Mouse (Mus musculus): Measurements from ENCODE around the gene Sesn3. TPM values are rescaled to one million over a fixed set of nuclear protein-coding genes. Genes with fewer than 3 reads are reported as not detected.

Sesn3 gene
- polyA plus RNA-seq, 1 experiment from 2014 or later: 18.5 TPM

DNA sequence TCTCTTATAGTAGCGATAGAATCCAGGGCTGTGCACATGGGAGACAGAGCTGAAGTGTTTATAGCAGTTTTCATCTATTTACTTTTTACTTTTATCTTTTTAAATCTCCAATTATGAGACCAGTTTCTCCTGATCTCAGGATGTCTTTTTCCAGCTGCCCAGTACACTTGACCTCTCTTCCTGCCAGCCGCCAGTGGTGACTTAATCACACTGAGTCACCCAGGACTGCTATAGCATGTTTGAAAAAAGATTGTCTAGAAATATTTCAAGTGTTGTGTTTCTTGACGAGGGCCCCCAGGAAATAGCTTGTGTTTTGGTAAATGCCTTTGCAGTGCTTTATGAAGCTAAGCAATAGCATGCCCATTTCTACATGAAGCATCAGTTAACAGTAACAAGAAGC is 10.2 kb downstream of the Sesn3 start:
- no peaks in the 10 kb centered on the region for H3K27me3 ChIP-seq (ENCODE audit: control insufficient read depth, insufficient read depth, low read length)
- WGBS: 31% methylated on average over 3 of the region's 3 CpGs
- peaks cover 0 to 11% of the 10 kb centered on the region in 2 experiments; a peak in 2 of 4 replicates for H3K4me1 ChIP-seq (ENCODE audit: control insufficient read depth in 2 of 2, insufficient read depth in 2 of 2, low read length in 2 of 2)
- ATAC-seq (ENCODE audit: insufficient number of reproducible peaks, insufficient read depth, low FRiP score, low read depth): no peak
- H3K9ac ChIP-seq (ENCODE audit: low read length): no peak overlapping the region
- H3K36me3 ChIP-seq (ENCODE audit: control insufficient read depth, insufficient read depth, low read length): no peaks in the 10 kb centered on the region
- H3K27ac ChIP-seq (replicated peaks in 1 of 2; ENCODE audit: control insufficient read depth in 1 of 2, insufficient read depth in 1 of 2, low read depth in 2 of 2, low read length in 2 of 2): no peak overlapping the region
- no peak overlapping the region for H3K4me3 ChIP-seq (ENCODE audit: control insufficient read depth in 1 of 2, insufficient read depth in 1 of 2, low read depth in 1 of 2, low read length in 2 of 2)
- no peak overlapping the region for H3K4me2 ChIP-seq (ENCODE audit: low read length)
- H3K9me3 ChIP-seq (ENCODE audit: control insufficient read depth, low read length): no peaks in the 10 kb centered on the region

DNA sequence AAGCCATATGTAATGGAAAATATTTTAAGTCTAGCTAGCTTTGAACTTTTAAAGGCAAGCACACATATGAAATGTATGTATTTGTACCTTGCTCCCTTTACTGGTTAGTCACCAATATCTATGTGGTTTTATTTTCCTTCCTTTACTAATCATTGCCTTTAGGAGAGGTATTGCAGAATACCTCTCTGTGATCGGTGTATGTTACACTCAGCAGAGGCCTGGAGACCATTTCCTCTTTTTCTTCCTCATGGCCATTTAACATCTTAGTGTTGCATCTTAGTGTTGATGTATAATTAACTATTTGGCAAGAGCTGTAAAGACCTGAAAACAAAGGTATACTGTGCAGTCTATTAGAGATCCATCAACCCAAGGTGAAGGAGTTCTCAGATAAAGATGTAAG is 12.4 kb downstream of the Sesn3 start:
- WGBS: 91% methylated on average over 1 of the region's 1 CpGs
- H3K9me3 ChIP-seq (ENCODE audit: control insufficient read depth, low read length): no peaks in the 10 kb centered on the region
- H3K4me2 ChIP-seq (ENCODE audit: low read length): no peak overlapping the region
- H3K4me3 ChIP-seq (ENCODE audit: control insufficient read depth in 1 of 2, insufficient read depth in 1 of 2, low read depth in 1 of 2, low read length in 2 of 2): no peak overlapping the region
- no peaks in the 10 kb centered on the region for H3K27me3 ChIP-seq (ENCODE audit: control insufficient read depth, insufficient read depth, low read length)
- no peak for ATAC-seq (ENCODE audit: insufficient number of reproducible peaks, insufficient read depth, low FRiP score, low read depth)
- H3K4me1 ChIP-seq (ENCODE audit: control insufficient read depth in 2 of 2, insufficient read depth in 2 of 2, low read length in 2 of 2): peaks cover 0 to 7% of the 10 kb centered on the region in 2 experiments; a peak in 2 of 4 replicates
- H3K9ac ChIP-seq (ENCODE audit: low read length): no peak overlapping the region
- no peaks in the 10 kb centered on the region for H3K36me3 ChIP-seq (ENCODE audit: control insufficient read depth, insufficient read depth, low read length)
- no peak overlapping the region for H3K27ac ChIP-seq (replicated peaks in 1 of 2; ENCODE audit: control insufficient read depth in 1 of 2, insufficient read depth in 1 of 2, low read depth in 2 of 2, low read length in 2 of 2)

GRCm38 (mm10) chr9:14288500-14288899 is 13.6 kb downstream of the Sesn3 start:
- no peak for ATAC-seq (ENCODE audit: insufficient number of reproducible peaks, insufficient read depth, low FRiP score, low read depth)
- Histone ChIP-seq H3K36me3 (ENCODE audit: control insufficient read depth, insufficient read depth, low read length) (no peaks in the 10 kb centered on the region), H3K27ac (replicated peaks in 1 of 2; ENCODE audit: control insufficient read depth in 1 of 2, insufficient read depth in 1 of 2, low read depth in 2 of 2, low read length in 2 of 2) (no peak overlapping the region), H3K9me3 (ENCODE audit: control insufficient read depth, low read length) (no peaks in the 10 kb centered on the region), H3K9ac (ENCODE audit: low read length) (no peak overlapping the region), H3K4me2 (ENCODE audit: low read length) (no peak overlapping the region), H3K4me3 (ENCODE audit: control insufficient read depth in 1 of 2, insufficient read depth in 1 of 2, low read depth in 1 of 2, low read length in 2 of 2) (no peak overlapping the region), H3K4me1 (ENCODE audit: control insufficient read depth in 2 of 2, insufficient read depth in 2 of 2, low read length in 2 of 2) (peaks cover 2 to 13% of the 10 kb centered on the region in 2 experiments), H3K27me3 (ENCODE audit: control insufficient read depth, insufficient read depth, low read length) (no peaks in the 10 kb centered on the region)

- no peak overlapping the region for H3K9ac ChIP-seq (ENCODE audit: low read length)
- no peak overlapping the region for H3K4me3 ChIP-seq (ENCODE audit: control insufficient read depth in 1 of 2, insufficient read depth in 1 of 2, low read depth in 1 of 2, low read length in 2 of 2)
- no peak overlapping the region for H3K4me2 ChIP-seq (ENCODE audit: low read length)
- ATAC-seq (ENCODE audit: insufficient number of reproducible peaks, insufficient read depth, low FRiP score, low read depth): no peak
- 88% methylated on average over 1 of the region's 1 CpGs for WGBS
- no peaks in the 10 kb centered on the region for H3K9me3 ChIP-seq (ENCODE audit: control insufficient read depth, low read length)
- H3K4me1 ChIP-seq (ENCODE audit: control insufficient read depth in 2 of 2, insufficient read depth in 2 of 2, low read length in 2 of 2): peaks cover 2 to 16% of the 10 kb centered on the region in 2 experiments
- no peak overlapping the region for H3K27ac ChIP-seq (replicated peaks in 1 of 2; ENCODE audit: control insufficient read depth in 1 of 2, insufficient read depth in 1 of 2, low read depth in 2 of 2, low read length in 2 of 2)
- no peaks in the 10 kb centered on the region for H3K36me3 ChIP-seq (ENCODE audit: control insufficient read depth, insufficient read depth, low read length)
- H3K27me3 ChIP-seq (ENCODE audit: control insufficient read depth, insufficient read depth, low read length): no peaks in the 10 kb centered on the region
Observed at GRCm38 (mm10) chr9:14293866-14294265, 19.0 kb downstream of the Sesn3 start.

DNA sequence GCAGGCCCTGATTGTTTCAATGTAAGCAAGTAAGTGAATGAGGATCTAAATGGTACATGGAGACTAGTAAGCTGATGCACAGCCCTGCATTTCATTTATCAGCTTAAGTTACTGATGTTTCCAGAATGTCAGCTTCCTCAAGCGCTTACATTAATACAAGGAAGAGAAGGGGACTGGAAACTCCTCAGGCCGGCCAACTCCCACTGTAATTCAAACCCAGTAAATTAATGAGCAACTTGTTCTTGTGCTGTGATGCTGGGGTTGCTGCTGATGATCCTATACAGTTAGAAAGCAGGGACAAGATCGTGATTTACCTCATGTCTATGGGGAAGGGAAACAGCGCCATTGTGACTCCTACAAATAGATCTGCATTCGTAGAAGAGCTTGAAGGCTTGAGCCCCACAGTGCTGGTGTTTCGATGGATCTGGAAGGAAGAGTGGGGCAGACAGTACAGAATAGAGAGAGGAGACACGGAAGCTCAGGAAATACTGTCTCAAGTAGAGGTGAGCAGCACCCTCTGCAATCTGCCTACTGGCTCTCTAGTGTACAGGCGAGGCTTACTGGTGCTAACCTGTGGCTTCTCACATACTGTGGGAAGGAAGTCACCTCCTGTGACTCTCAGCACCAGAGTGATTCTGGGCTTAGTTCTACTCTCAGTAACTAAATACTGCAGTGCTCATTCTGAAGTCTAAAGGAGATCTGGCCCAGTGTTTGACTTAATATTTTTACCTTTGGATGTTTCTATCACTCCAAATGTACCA is 21.0 kb downstream of the Sesn3 start:
- 90% methylated on average over 8 of the region's 8 CpGs for WGBS
- no peak overlapping the region for H3K9ac ChIP-seq (ENCODE audit: low read length)
- ATAC-seq (ENCODE audit: insufficient number of reproducible peaks, insufficient read depth, low FRiP score, low read depth): no peak

DNA sequence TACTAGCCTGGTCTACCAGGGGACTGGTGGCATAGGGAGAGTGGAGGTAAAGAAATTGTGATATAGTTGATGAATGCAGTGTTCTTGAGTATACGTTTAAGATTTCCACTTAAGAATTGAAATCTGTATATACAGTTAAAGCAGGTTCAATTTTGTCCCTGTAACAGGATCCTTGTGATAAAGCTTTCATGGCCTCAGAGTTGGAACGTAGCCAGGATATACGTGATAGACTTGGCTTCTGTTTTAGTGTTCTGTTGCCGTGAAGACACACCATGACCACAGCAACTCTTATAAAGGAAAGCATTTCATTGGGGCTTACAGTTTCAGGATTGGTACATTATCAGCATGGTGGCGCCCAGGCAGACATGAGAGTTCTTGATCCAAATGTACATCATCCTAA is 22.3 kb downstream of the Sesn3 start:
- 68% methylated on average over 5 of the region's 5 CpGs for WGBS

More for the DNA sequence above, 21.0 kb downstream of the Sesn3 start:
- Histone ChIP-seq H3K9me3 (ENCODE audit: control insufficient read depth, low read length) (no peaks in the 10 kb centered on the region), H3K4me2 (ENCODE audit: low read length) (no peak overlapping the region), H3K27me3 (ENCODE audit: control insufficient read depth, insufficient read depth, low read length) (no peaks in the 10 kb centered on the region), H3K36me3 (ENCODE audit: control insufficient read depth, insufficient read depth, low read length) (no peaks in the 10 kb centered on the region), H3K27ac (replicated peaks in 1 of 2; ENCODE audit: control insufficient read depth in 1 of 2, insufficient read depth in 1 of 2, low read depth in 2 of 2, low read length in 2 of 2) (no peak overlapping the region), H3K4me1 (ENCODE audit: control insufficient read depth in 2 of 2, insufficient read depth in 2 of 2, low read length in 2 of 2) (peaks cover 4 to 23% of the 10 kb centered on the region in 2 experiments), H3K4me3 (ENCODE audit: control insufficient read depth in 1 of 2, insufficient read depth in 1 of 2, low read depth in 1 of 2, low read length in 2 of 2) (no peak overlapping the region)

GRCm38 (mm10) chr9:14299819-14300218 is 25.0 kb downstream of the Sesn3 start:
- no peak for ATAC-seq (ENCODE audit: insufficient number of reproducible peaks, insufficient read depth, low FRiP score, low read depth)
- H3K27ac ChIP-seq (replicated peaks in 1 of 2; ENCODE audit: control insufficient read depth in 1 of 2, insufficient read depth in 1 of 2, low read depth in 2 of 2, low read length in 2 of 2): no peak overlapping the region

More for the DNA sequence above, 22.3 kb downstream of the Sesn3 start:
- H3K4me3 ChIP-seq (ENCODE audit: control insufficient read depth in 1 of 2, insufficient read depth in 1 of 2, low read depth in 1 of 2, low read length in 2 of 2): no peak overlapping the region
- H3K4me1 ChIP-seq (ENCODE audit: control insufficient read depth in 2 of 2, insufficient read depth in 2 of 2, low read length in 2 of 2): peaks cover 4 to 26% of the 10 kb centered on the region in 2 experiments
- no peaks in the 10 kb centered on the region for H3K36me3 ChIP-seq (ENCODE audit: control insufficient read depth, insufficient read depth, low read length)
- H3K4me2 ChIP-seq (ENCODE audit: low read length): no peak overlapping the region
- no peak overlapping the region for H3K9ac ChIP-seq (ENCODE audit: low read length)
- H3K27ac ChIP-seq (replicated peaks in 1 of 2; ENCODE audit: control insufficient read depth in 1 of 2, insufficient read depth in 1 of 2, low read depth in 2 of 2, low read length in 2 of 2): no peak overlapping the region
- no peaks in the 10 kb centered on the region for H3K9me3 ChIP-seq (ENCODE audit: control insufficient read depth, low read length)
- no peak for ATAC-seq (ENCODE audit: insufficient number of reproducible peaks, insufficient read depth, low FRiP score, low read depth)
- no peaks in the 10 kb centered on the region for H3K27me3 ChIP-seq (ENCODE audit: control insufficient read depth, insufficient read depth, low read length)

GRCm38 (mm10) chr9:14300795-14301194 is 25.9 kb downstream of the Sesn3 start:
- H3K4me2 ChIP-seq (ENCODE audit: low read length): no peak overlapping the region
- no peak overlapping the region for H3K27ac ChIP-seq (replicated peaks in 1 of 2; ENCODE audit: control insufficient read depth in 1 of 2, insufficient read depth in 1 of 2, low read depth in 2 of 2, low read length in 2 of 2)
- H3K9ac ChIP-seq (ENCODE audit: low read length): no peak overlapping the region
- no peaks in the 10 kb centered on the region for H3K36me3 ChIP-seq (ENCODE audit: control insufficient read depth, insufficient read depth, low read length)
- no peak overlapping the region for H3K4me3 ChIP-seq (ENCODE audit: control insufficient read depth in 1 of 2, insufficient read depth in 1 of 2, low read depth in 1 of 2, low read length in 2 of 2)
- no peak for ATAC-seq (ENCODE audit: insufficient number of reproducible peaks, insufficient read depth, low FRiP score, low read depth)
- WGBS: 45% methylated on average over 6 of the region's 6 CpGs
- peaks cover 2 to 19% of the 10 kb centered on the region in 2 experiments; a peak in 3 of 4 replicates for H3K4me1 ChIP-seq (ENCODE audit: control insufficient read depth in 2 of 2, insufficient read depth in 2 of 2, low read length in 2 of 2)
- no peaks in the 10 kb centered on the region for H3K9me3 ChIP-seq (ENCODE audit: control insufficient read depth, low read length)
- H3K27me3 ChIP-seq (ENCODE audit: control insufficient read depth, insufficient read depth, low read length): no peaks in the 10 kb centered on the region

More at GRCm38 (mm10) chr9:14299819-14300218, 25.0 kb downstream of the Sesn3 start:
- H3K9ac ChIP-seq (ENCODE audit: low read length): no peak overlapping the region
- H3K4me1 ChIP-seq (ENCODE audit: control insufficient read depth in 2 of 2, insufficient read depth in 2 of 2, low read length in 2 of 2): peaks cover 2 to 19% of the 10 kb centered on the region in 2 experiments; a peak in 3 of 4 replicates
- H3K36me3 ChIP-seq (ENCODE audit: control insufficient read depth, insufficient read depth, low read length): no peaks in the 10 kb centered on the region
- H3K27me3 ChIP-seq (ENCODE audit: control insufficient read depth, insufficient read depth, low read length): no peaks in the 10 kb centered on the region
- no peak overlapping the region for H3K4me3 ChIP-seq (ENCODE audit: control insufficient read depth in 1 of 2, insufficient read depth in 1 of 2, low read depth in 1 of 2, low read length in 2 of 2)
- no peak overlapping the region for H3K4me2 ChIP-seq (ENCODE audit: low read length)
- H3K9me3 ChIP-seq (ENCODE audit: control insufficient read depth, low read length): no peaks in the 10 kb centered on the region

Data from heart, embryonic 14.5 days (tissue).